In genomic region chr1:128447206-128447902, GRCm38 (mm10) we compare ENCODE assay signal across 16 mouse cellular contexts. TPM values are rescaled to one million over a fixed set of nuclear protein-coding genes. Genes with fewer than 3 reads are reported as not detected.
DNase-seq lines count a peak whose midpoint lies in the region; ATAC-seq and TF ChIP-seq lines count a peak whose summit lies in the region.
"Had no signal": no experiment of that assay in that cellular context is flagged by ENCODE, and none has a peak within 500 bp of the region (broad histone marks: within the 10 kb centered on the region; RNA-seq: fewer than 3 reads in every experiment).

No protein-coding gene starts in this region.

- H3K9ac ChIP-seq in heart, embryonic 11.5 days (ENCODE audit: low read depth, low read length) = no peak overlapping the region
- H3K9ac ChIP-seq: embryonic facial prominence, embryonic 13.5 days; lung, embryonic 15.5 days; midbrain, embryonic 15.5 days had no signal

- no peak overlapping the region for H3K4me3 ChIP-seq in thymus, adult 2 months (ENCODE audit: control insufficient read depth, insufficient read depth, low read length)
- no peak overlapping the region for H3K4me3 ChIP-seq in heart, embryonic 11.5 days (ENCODE audit: low read depth, low read length)
- H3K4me3 ChIP-seq: embryonic facial prominence, embryonic 13.5 days; lung, embryonic 15.5 days; midbrain, embryonic 15.5 days had no signal

- no peaks in the 10 kb centered on the region for H3K36me3 ChIP-seq in thymus, adult 2 months (ENCODE audit: control insufficient read depth, insufficient read depth, low read length)
- no peaks in the 10 kb centered on the region for H3K36me3 ChIP-seq in heart, embryonic 11.5 days (ENCODE audit: control insufficient read depth, insufficient read depth, low read length)
- H3K36me3 ChIP-seq: embryonic facial prominence, embryonic 13.5 days; lung, embryonic 15.5 days; midbrain, embryonic 15.5 days had no signal

- 21% methylated on average over 7 of the region's 7 CpGs for WGBS in thymus, adult 2 months
- 66% methylated on average over 7 of the region's 7 CpGs for WGBS in heart, embryonic 11.5 days (ENCODE audit: insufficient replicate concordance)

- no peaks in the 10 kb centered on the region for H3K27me3 ChIP-seq in thymus, adult 2 months (ENCODE audit: control insufficient read depth, insufficient read depth, low read length)
- H3K27me3 ChIP-seq in heart, embryonic 11.5 days (ENCODE audit: control insufficient read depth, insufficient read depth, low read length) = no peaks in the 10 kb centered on the region
- H3K27me3 ChIP-seq: embryonic facial prominence, embryonic 13.5 days; lung, embryonic 15.5 days; midbrain, embryonic 15.5 days had no signal

- no peak for TF ChIP-seq POLR2A in thymus, adult 2 months (IDR thresholded peaks at IDR 0.05; ENCODE audit: control insufficient read depth, extremely low read depth, insufficient read depth, low read length, poor library complexity)

- no peak overlapping the region for H3K4me2 ChIP-seq in heart, embryonic 11.5 days
- H3K4me2 ChIP-seq: embryonic facial prominence, embryonic 13.5 days; lung, embryonic 15.5 days; midbrain, embryonic 15.5 days had no signal

- TF ChIP-seq CTCF in thymus, adult 2 months (IDR thresholded peaks at IDR 0.05; ENCODE audit: borderline replicate concordance, control insufficient read depth, extremely low read depth, insufficient read depth, low read length, poor library complexity) = no peak

- no peak for ATAC-seq in heart, embryonic 11.5 days (replicated peaks; ENCODE audit: insufficient number of reproducible peaks, low FRiP score, low TSS enrichment)
- ATAC-seq: midbrain, embryonic 15.5 days; Patski had no signal

- H3K4me1 ChIP-seq in thymus, adult 2 months (replicated peaks; ENCODE audit: control insufficient read depth, insufficient read depth, low read length) = peaks cover 9% of the 10 kb centered on the region
- no peaks in the 10 kb centered on the region for H3K4me1 ChIP-seq in heart, embryonic 11.5 days (ENCODE audit: control insufficient read depth, insufficient read depth, low read length)
- H3K4me1 ChIP-seq: embryonic facial prominence, embryonic 13.5 days; lung, embryonic 15.5 days; midbrain, embryonic 15.5 days had no signal

- H3K9me3 ChIP-seq in heart, embryonic 11.5 days (replicated peaks; ENCODE audit: control insufficient read depth, low read length) = no peaks in the 10 kb centered on the region
- H3K9me3 ChIP-seq: embryonic facial prominence, embryonic 13.5 days; lung, embryonic 15.5 days; midbrain, embryonic 15.5 days had no signal

- DNase-seq in CD8-positive naive resting alpha-beta T cell, adult 2 months (ENCODE audit: low read depth in 2 of 2, low spot score in 2 of 2) = peak; percentile 49 to 59
- peak; percentile 33 for DNase-seq in c-Kit-positive CD71-negative TER-119-negative erythroid progenitor cells, embryonic 14.5 days (ENCODE audit: low read depth)
- DNase-seq in monocyte, adult 2 months (ENCODE audit: low read depth in 1 of 2, low spot score in 2 of 2) = peak; percentile 43 to 59
- peak; percentile 69 for DNase-seq in thymus, adult 2 months
- DNase-seq in adrenal gland, adult 8-10 months = no peak
- no peak for DNase-seq in adrenal gland, postnatal 4 days (ENCODE audit: low spot score in 2 of 2)
- DNase-seq in kidney, adult 8-10 months = no peak
- DNase-seq: adrenal gland, postnatal 36 days; cerebellum, adult 2 months; heart, adult 11 months; kidney, postnatal 14 days had no signal

- no peak overlapping the region for H3K27ac ChIP-seq in thymus, adult 2 months (ENCODE audit: control insufficient read depth, insufficient read depth, low read length)
- H3K27ac ChIP-seq in heart, embryonic 11.5 days (ENCODE audit: low read depth, low read length) = no peak overlapping the region
- H3K27ac ChIP-seq: embryonic facial prominence, embryonic 13.5 days; lung, embryonic 15.5 days; midbrain, embryonic 15.5 days had no signal

RNA-seq across cellular contexts. Expression of gene Dars, which starts 30.2 kb away (rescaled TPM):
- polyA plus RNA-seq in thymus, adult 2 months (2012; rRNA removed) = 16.3 and 17.6 TPM in 2 replicates
- 10 to 100 TPM; 92.5 to 99.9 (median 97.6) TPM for total RNA-seq in adrenal gland, adult 8-10 months (2022)
- 71.1 and 79.2 TPM in 2 replicates for polyA plus RNA-seq in heart, embryonic 11.5 days (2014; fragmentation: Nextera tagmentation; extraction: Ambion mirVana)
- 10 to 100 TPM; 89.4 to 96.5 TPM for total RNA-seq in adrenal gland, postnatal 4 days (2021)

Comparison
In these comparisons a context has a peak if more than half of its experiments do, and no peak if none do; other contexts are left out.
1. DNase-seq: peak in CD8-positive naive resting alpha-beta T cell, adult 2 months (2 of 2), c-Kit-positive CD71-negative TER-119-negative erythroid progenitor cells, embryonic 14.5 days (single experiment), monocyte, adult 2 months (2 of 2) and thymus, adult 2 months (single experiment); none in adrenal gland, adult 8-10 months (single experiment), adrenal gland, postnatal 4 days (0 of 2) and kidney, adult 8-10 months (0 of 2).